Mouse (Mus musculus) heart, embryonic 16.5 days (tissue): ENCODE results near the gene Rhno1. TPM values are rescaled to one million over a fixed set of nuclear protein-coding genes. Genes with fewer than 3 reads are reported as not detected.
"Not testable (repeated sequence)": the region's sequence is repeated elsewhere in the genome, so short reads cannot be mapped to it uniquely, and the experiment has no call there.

Experiments used
- ATAC-seq: fragments of 200-750 bp; cut with Nextera tagmentation; replicated peaks from 2 replicates; pipeline ENCODE4 v1.8.0; 2017; ENCODE audit warnings: moderate number of reproducible peaks; ENCODE audit not compliant: insufficient read depth, low FRiP score; ENCODE audit errors: extremely low read depth
- H3K27ac ChIP-seq: fragments of 300-500 bp; sonication (generic); 2 replicates; pipeline ENCODE4 v1.5.1; 2014; ENCODE audit warnings: mild to moderate bottlenecking, low read length, control low read depth, moderate library complexity
- H3K27me3 ChIP-seq: fragments of 300-500 bp; sonication (generic); 2 replicates; pipeline ENCODE4 v1.6.1; 2014; ENCODE audit warnings: low read length, mixed read lengths; ENCODE audit not compliant: control insufficient read depth, insufficient read depth
- H3K36me3 ChIP-seq: fragments of 300-500 bp; sonication (generic); 2 replicates; pipeline ENCODE4 v1.6.1; 2014; ENCODE audit not compliant: control insufficient read depth, insufficient read depth
- H3K4me1 ChIP-seq: fragments of 300-500 bp; sonication (generic); 2 replicates; pipeline ENCODE4 v1.6.1; 2014; ENCODE audit warnings: low read length, mixed read lengths; ENCODE audit not compliant: control insufficient read depth, insufficient read depth
- H3K4me2 ChIP-seq: fragments of 300-500 bp; sonication (generic); 2 replicates; pipeline ENCODE4 v1.6.1; 2014; ENCODE audit warnings: low read depth, mild to moderate bottlenecking, control low read depth, low read length
- H3K4me3 ChIP-seq: fragments of 300-500 bp; sonication (generic); 2 replicates; pipeline ENCODE4 v1.5.1; 2014; ENCODE audit warnings: mild to moderate bottlenecking, control low read depth, low read length
- H3K9ac ChIP-seq: fragments of 300-500 bp; sonication (generic); 2 replicates; pipeline ENCODE4 v1.6.1; 2014; ENCODE audit warnings: low read length, control low read depth
- H3K9me3 ChIP-seq: fragments of 300-500 bp; sonication (generic); replicated peaks from 2 replicates; pipeline ENCODE4 v1.6.1; 2016; ENCODE audit warnings: low read length; ENCODE audit not compliant: control insufficient read depth
- WGBS: fragments of 180-500 bp; shearing (Covaris S2); extraction: QIAGEN DNeasy Blood & Tissue Kit; methylation state at CpG from one replicate; pipeline ENCODE4 v1.1.7; 2014; 5-methylcytosine and 5-hydroxymethylcytosine counted together
- polyA plus RNA-seq: library from polyadenylated mRNA; unstranded; fragments of >200 nt; fragmentation: Nextera tagmentation; extraction: Ambion mirVana; gene quantifications from 2 replicates; pipeline ENCODE4 v1.2.1, GENCODE M21; 2015

Rhno1 gene
- polyA plus RNA-seq, 1 experiment from 2014 or later: 82.5 TPM

DNA sequence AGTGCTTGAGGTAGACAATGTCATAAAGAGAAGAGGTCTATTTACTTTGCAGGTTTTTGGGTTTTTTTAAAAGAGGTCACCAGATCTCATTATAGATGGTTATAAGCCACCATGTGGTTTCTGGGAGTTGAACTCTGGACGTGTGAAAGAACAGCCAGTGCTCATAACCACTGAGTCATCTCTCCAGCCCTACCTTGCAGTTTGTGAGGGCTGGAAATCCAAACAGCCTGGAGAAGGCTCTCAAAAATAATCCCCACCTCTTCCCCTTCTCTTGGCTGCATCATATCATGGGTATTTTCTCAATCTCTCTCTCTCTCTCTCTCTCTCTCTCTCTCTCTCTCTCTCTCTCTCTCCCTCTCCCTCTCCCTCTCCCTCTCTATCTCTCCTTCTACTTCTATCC, 28.0 kb upstream of the Rhno1 start:
- no peak overlapping the region for H3K9ac ChIP-seq
- no peak overlapping the region for H3K27ac ChIP-seq
- H3K4me1 ChIP-seq: no peaks in the 10 kb centered on the region
- 31% methylated on average over 1 of the region's 1 CpGs for WGBS
- ATAC-seq: no peak
- no peak overlapping the region for H3K4me2 ChIP-seq
- no peaks in the 10 kb centered on the region for H3K36me3 ChIP-seq
- H3K4me3 ChIP-seq: no peak overlapping the region
- H3K27me3 ChIP-seq: no peaks in the 10 kb centered on the region
- H3K9me3 ChIP-seq: no peaks in the 10 kb centered on the region

- Histone ChIP-seq H3K27me3 (no peaks in the 10 kb centered on the region), H3K27ac (no peak overlapping the region), H3K4me1 (no peaks in the 10 kb centered on the region), H3K4me2 (no peak overlapping the region), H3K9me3 (no peaks in the 10 kb centered on the region), H3K36me3 (no peaks in the 10 kb centered on the region), H3K4me3 (no peak overlapping the region), H3K9ac (no peak overlapping the region)
- no peak for ATAC-seq
- 76% methylated on average over 1 of the region's 1 CpGs for WGBS
Measured at GRCm38 (mm10) chr6:128389185-128389584, 26.5 kb upstream of the Rhno1 start.

DNA sequence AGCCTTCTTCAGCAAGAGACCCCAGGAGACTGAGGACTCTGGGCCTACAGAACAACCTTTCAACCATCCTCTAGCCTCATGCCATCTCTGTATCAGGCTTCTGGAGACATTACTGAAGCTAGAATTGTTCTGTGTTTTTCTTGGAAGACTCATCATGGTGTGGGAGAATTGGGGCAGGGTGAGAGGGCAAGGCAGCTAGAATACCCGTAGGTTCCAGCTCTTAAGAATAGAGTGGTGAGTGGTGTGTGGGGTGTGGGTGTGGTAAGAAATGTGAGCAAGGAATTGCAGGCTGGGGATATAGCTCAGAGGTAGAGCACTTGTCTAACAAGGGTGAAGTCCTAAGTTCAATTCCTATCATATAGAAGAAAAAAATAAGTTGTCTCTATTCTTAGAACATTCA, 22.3 kb upstream of the Rhno1 start:
- H3K4me1 ChIP-seq: no peaks in the 10 kb centered on the region
- no peak overlapping the region for H3K4me2 ChIP-seq
- 59% methylated on average over 1 of the region's 1 CpGs for WGBS

GRCm38 (mm10) chr6:128383752-128384151, 21.0 kb upstream of the Rhno1 start:
- 72% methylated on average over 7 of the region's 7 CpGs for WGBS
- Histone ChIP-seq H3K9me3 (no peaks in the 10 kb centered on the region), H3K4me3 (no peak overlapping the region), H3K4me2 (no peak overlapping the region), H3K9ac (no peak overlapping the region), H3K27ac (no peak overlapping the region), H3K27me3 (no peaks in the 10 kb centered on the region), H3K4me1 (no peaks in the 10 kb centered on the region), H3K36me3 (no peaks in the 10 kb centered on the region)
- no peak for ATAC-seq

More for the DNA sequence above, 22.3 kb upstream of the Rhno1 start:
- Histone ChIP-seq H3K27ac (no peak overlapping the region), H3K4me3 (no peak overlapping the region), H3K9ac (no peak overlapping the region), H3K9me3 (no peaks in the 10 kb centered on the region), H3K27me3 (no peaks in the 10 kb centered on the region), H3K36me3 (no peaks in the 10 kb centered on the region)
- no peak for ATAC-seq

DNA sequence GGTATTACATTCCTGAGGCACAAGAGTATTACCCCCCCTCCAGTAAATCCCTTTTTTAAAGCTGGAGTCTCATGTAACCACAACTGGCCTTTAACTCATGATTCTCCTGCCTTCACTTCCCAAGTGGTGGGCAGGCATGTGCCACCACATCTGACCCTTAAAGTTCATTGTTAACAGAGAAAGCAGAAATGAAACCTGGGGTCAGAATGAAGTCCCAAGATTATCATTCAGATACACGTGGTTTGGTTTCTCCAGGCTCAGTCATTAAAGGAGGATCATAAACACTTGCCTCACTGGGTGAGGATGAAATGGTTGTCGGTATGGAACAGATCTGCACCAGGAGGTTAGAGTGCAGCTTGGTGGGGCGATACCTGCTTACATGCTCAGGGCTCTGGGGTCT, 18.5 kb upstream of the Rhno1 start:
- WGBS: 70% methylated on average over 3 of the region's 3 CpGs
- ATAC-seq: no peak
- 0 out of 2 replicates have a peak, but pooled peaks cover 3% of the 10 kb centered on the region for H3K36me3 ChIP-seq

GRCm38 (mm10) chr6:128380594-128381167, 18.0 kb upstream of the Rhno1 start:
- H3K4me1 ChIP-seq, H3K36me3 ChIP-seq, H3K4me2 ChIP-seq, H3K4me3 ChIP-seq, H3K27me3 ChIP-seq, ATAC-seq, H3K9ac ChIP-seq, H3K9me3 ChIP-seq, H3K27ac ChIP-seq: not testable (repeated sequence)
- 60% methylated on average over 1 of the region's 1 CpGs for WGBS

More for the DNA sequence above, 18.5 kb upstream of the Rhno1 start:
- no peak overlapping the region for H3K4me3 ChIP-seq
- no peaks in the 10 kb centered on the region for H3K9me3 ChIP-seq
- H3K9ac ChIP-seq: no peak overlapping the region
- no peak overlapping the region for H3K27ac ChIP-seq
- H3K4me2 ChIP-seq: no peak overlapping the region
- no peaks in the 10 kb centered on the region for H3K27me3 ChIP-seq
- no peaks in the 10 kb centered on the region for H3K4me1 ChIP-seq

DNA sequence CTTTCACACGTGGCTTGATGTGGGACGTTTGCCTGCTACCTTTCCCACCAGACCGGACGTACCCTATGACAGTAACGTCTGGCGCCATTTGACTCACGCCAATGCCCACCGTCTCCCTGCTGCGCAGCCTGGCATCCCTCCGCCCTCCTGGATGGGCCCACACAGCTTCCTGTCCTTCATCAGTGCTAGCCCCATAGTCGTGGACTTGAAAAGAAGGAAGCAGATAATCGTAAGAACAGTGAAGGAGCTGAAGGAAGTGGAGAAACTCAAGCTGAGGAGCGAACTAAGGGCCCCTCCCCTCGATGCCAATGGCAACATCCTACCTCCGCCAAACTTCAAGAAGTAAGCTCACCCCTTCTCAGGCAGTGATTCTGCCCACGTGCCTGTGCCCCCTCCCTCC, 16.9 kb upstream of the Rhno1 start:
- WGBS: 77% methylated on average over 16 of the region's 16 CpGs
- H3K9me3 ChIP-seq: no peaks in the 10 kb centered on the region
- H3K27ac ChIP-seq: no peak overlapping the region
- H3K4me3 ChIP-seq: no peak overlapping the region
- no peak overlapping the region for H3K4me2 ChIP-seq
- H3K27me3 ChIP-seq: no peaks in the 10 kb centered on the region
- peaks cover 4% of the 10 kb centered on the region for H3K36me3 ChIP-seq
- no peak overlapping the region for H3K9ac ChIP-seq
- no peaks in the 10 kb centered on the region; the same call in 1 of the 2 replicates for H3K4me1 ChIP-seq
- no peak for ATAC-seq

DNA sequence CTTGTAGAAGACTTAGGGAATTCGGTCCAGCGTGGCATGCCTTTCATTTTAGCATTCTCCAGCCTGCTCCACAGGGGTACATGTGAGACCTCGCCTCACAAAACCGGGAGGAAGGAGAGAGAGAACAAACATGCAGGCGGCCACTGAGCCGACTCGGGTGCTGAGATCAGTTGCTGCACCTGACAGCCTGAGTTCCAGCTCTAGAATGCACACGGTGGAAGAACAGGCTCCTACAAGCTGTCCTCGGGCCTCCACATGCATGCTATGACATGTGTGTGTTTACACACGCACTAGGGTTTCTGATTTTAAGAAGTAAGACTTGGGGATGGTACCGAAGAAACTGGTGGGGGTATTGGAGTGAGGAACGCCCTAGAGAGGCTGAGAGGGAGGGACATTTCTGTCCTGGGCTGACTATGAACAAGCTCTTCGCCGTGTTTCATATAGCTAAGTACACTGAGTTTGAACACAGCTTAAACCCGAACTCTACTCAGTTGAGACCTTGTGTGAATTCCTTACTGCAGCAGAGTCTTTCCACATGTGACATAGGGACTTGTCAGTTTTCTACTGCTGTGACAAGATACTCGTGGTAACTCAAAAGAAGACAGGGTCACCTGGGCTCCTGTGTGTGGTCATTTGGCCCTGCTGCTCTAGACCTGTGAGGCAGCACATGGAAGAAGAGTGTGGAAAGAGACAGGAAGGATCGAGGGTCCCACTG, 13.8 kb upstream of the Rhno1 start:
- no peak overlapping the region for H3K4me2 ChIP-seq
- no peak overlapping the region for H3K9ac ChIP-seq
- H3K27me3 ChIP-seq: no peaks in the 10 kb centered on the region
- no peaks in the 10 kb centered on the region for H3K9me3 ChIP-seq
- H3K4me1 ChIP-seq: no peaks in the 10 kb centered on the region; the same call in 1 of the 2 replicates
- H3K4me3 ChIP-seq: no peak overlapping the region
- H3K36me3 ChIP-seq: peaks cover 30% of the 10 kb centered on the region
- 85% methylated on average over 17 of the region's 17 CpGs for WGBS
- H3K27ac ChIP-seq: no peak overlapping the region
- ATAC-seq: no peak

GRCm38 (mm10) chr6:128375192-128375591, 12.5 kb upstream of the Rhno1 start, which contains the start of the genes Tex52 and Gm44596:
Tex52 (plus strand) TSS chr6:128375456.
Gm44596 (plus strand) TSS chr6:128375503.
- Histone ChIP-seq H3K9ac (no peak within 1 kb of the TSS), H3K4me2 (no peak within 1 kb of the TSS), H3K36me3 (peaks cover 43% of the 10 kb centered on the region), H3K4me3 (no peak within 1 kb of the TSS), H3K4me1 (no peaks in the 10 kb centered on the region; the same call in 1 of the 2 replicates), H3K27ac (peak within 1 kb of the TSS; percentile 39; the same call in 1 of the 2 replicates), H3K27me3 (no peaks in the 10 kb centered on the region), H3K9me3 (no peaks in the 10 kb centered on the region)
- 39% methylated on average over 6 of the region's 6 CpGs for WGBS
- ATAC-seq: peak; percentile 74
